Comparison of ENCODE assay signal across 13 mouse cellular contexts in the genomic region with DNA sequence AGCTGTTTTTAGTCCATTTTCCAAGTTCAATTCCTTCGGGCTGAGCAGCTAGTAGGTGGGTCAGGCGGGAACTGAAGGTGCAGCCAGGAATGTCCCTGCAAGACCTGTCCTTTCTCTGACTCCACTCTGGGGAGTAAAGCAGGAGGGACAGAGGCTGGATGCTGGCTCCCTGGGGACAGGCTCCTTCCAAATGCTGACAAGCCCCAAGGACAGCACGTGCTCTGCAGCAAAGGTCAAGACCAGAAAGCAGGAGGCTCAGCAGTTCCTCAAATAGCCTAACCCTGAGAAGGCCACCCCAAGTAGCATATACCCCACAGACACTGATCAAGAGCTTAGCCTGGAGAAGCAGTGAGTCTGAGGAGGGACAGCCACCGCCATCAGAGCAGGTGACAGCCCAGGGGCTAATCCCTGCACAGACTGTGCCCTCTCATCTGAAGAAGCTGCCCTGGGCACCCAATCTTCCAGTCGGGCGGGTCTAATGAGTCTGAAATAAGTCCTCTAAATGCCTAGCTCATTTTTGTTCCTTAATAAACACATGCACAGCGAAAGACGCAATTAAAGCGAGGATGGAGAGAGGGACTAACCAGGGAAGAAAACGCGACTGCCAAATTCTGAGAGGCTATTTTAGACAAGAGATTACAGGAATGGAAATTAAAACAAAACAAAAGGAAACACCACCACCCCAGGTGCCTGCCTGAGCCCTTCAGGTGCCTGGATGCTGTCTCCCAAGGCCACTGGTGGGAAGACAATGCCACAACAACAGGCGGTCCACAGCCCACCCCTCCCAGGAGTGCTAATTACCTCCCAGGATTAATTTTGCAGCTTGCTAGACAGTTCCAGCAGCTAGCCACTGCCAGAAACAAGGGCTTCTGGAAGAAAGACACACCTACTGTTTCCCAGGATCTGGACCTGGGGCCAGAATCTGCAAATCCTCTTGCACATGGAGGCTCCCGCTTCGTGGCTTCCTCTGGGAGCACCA.
A peak's percentile ranks its signal among the peaks of the same experiment; 100 is the strongest.
DNase-seq lines count a peak whose midpoint lies in the region; ATAC-seq and TF ChIP-seq lines count a peak whose summit lies in the region.
"Had no signal": no experiment of that assay in that cellular context is flagged by ENCODE, and none has a peak within 500 bp of the region (broad histone marks: within the 10 kb centered on the region; RNA-seq: fewer than 3 reads in every experiment).

No protein-coding gene starts in this region.

- peak overlapping the region; percentile 30; the same call in 1 of the 2 replicates for H3K9ac ChIP-seq in forebrain, embryonic 12.5 days
- H3K9ac ChIP-seq: embryonic facial prominence, embryonic 12.5 days had no signal

- TF ChIP-seq POLR2A in kidney, adult 2 months (IDR thresholded peaks at IDR 0.05; ENCODE audit: low read depth, low read length): no peak

- no peak overlapping the region for H3K4me2 ChIP-seq in forebrain, embryonic 12.5 days
- H3K4me2 ChIP-seq: embryonic facial prominence, embryonic 12.5 days had no signal

- 71% methylated on average over 14 of the region's 14 CpGs for WGBS in kidney, adult 2 months
- 14% methylated on average over 14 of the region's 14 CpGs for WGBS in forebrain, embryonic 12.5 days
- WGBS in limb, embryonic 10.5 days: 65% methylated on average over 14 of the region's 14 CpGs

- no peak overlapping the region for H3K27ac ChIP-seq in kidney, adult 2 months (ENCODE audit: insufficient read depth, low read depth, low read length)
- peak overlapping the region; percentile 63 for H3K27ac ChIP-seq in forebrain, embryonic 12.5 days
- peak overlapping the region; percentile 37; the same call in 1 of the 2 replicates for H3K27ac ChIP-seq in limb, embryonic 10.5 days
- H3K27ac ChIP-seq: embryonic facial prominence, embryonic 12.5 days had no signal

- H3K27me3 ChIP-seq in kidney, adult 2 months (replicated peaks; ENCODE audit: control insufficient read depth, insufficient read depth, low read length): no peaks in the 10 kb centered on the region
- H3K27me3 ChIP-seq in forebrain, embryonic 12.5 days: no peaks in the 10 kb centered on the region
- H3K27me3 ChIP-seq in limb, embryonic 10.5 days (ENCODE audit: low read depth, poor library complexity, severe bottlenecking): no peaks in the 10 kb centered on the region
- H3K27me3 ChIP-seq: embryonic facial prominence, embryonic 12.5 days had no signal

- TF ChIP-seq CTCF in kidney, adult 2 months (conservative IDR thresholded peaks at IDR 0.05; ENCODE audit: insufficient read depth, insufficient read length, low read depth, low read length): no peak

- peak; percentile 77 for ATAC-seq in forebrain, embryonic 12.5 days (ENCODE audit: low FRiP score)
- ATAC-seq: CD4-positive, CD25-positive, alpha-beta regulatory T cell, adult 4 months; intestine, postnatal 0 days had no signal

- no peaks in the 10 kb centered on the region for H3K9me3 ChIP-seq in forebrain, embryonic 12.5 days
- no peaks in the 10 kb centered on the region for H3K9me3 ChIP-seq in limb, embryonic 10.5 days (replicated peaks)
- H3K9me3 ChIP-seq: embryonic facial prominence, embryonic 12.5 days had no signal

- no peaks in the 10 kb centered on the region for H3K4me1 ChIP-seq in kidney, adult 2 months (ENCODE audit: control insufficient read depth, insufficient read depth, low read length)
- H3K4me1 ChIP-seq in forebrain, embryonic 12.5 days: peaks cover 24% of the 10 kb centered on the region
- H3K4me1 ChIP-seq in limb, embryonic 10.5 days: peaks cover 13% of the 10 kb centered on the region
- H3K4me1 ChIP-seq: embryonic facial prominence, embryonic 12.5 days had no signal

- H3K36me3 ChIP-seq in kidney, adult 2 months (ENCODE audit: control insufficient read depth, insufficient read depth, low read length): no peaks in the 10 kb centered on the region
- no peaks in the 10 kb centered on the region for H3K36me3 ChIP-seq in forebrain, embryonic 12.5 days (replicated peaks)
- H3K36me3 ChIP-seq in limb, embryonic 10.5 days: no peaks in the 10 kb centered on the region
- H3K36me3 ChIP-seq: embryonic facial prominence, embryonic 12.5 days had no signal

- no peak overlapping the region for H3K4me3 ChIP-seq in kidney, adult 2 months (ENCODE audit: insufficient read depth, low read depth, low read length)
- no peak overlapping the region for H3K4me3 ChIP-seq in forebrain, embryonic 12.5 days (replicated peaks)
- no peak overlapping the region for H3K4me3 ChIP-seq in limb, embryonic 10.5 days
- H3K4me3 ChIP-seq: embryonic facial prominence, embryonic 12.5 days had no signal

- DNase-seq in kidney, adult 2 months: peak; percentile 40
- DNase-seq in kidney, adult 18-20 months: no peak
- DNase-seq in limb, embryonic 10.5 days (ENCODE audit: low spot score): no peak
- DNase-seq in retina, adult 2 months (ENCODE audit: low read depth, low spot score): peak; percentile 22
- no peak for DNase-seq in spleen, adult 18-20 months
- no peak for DNase-seq in frontal cortex, postnatal 25 days (ENCODE audit: low spot score in 2 of 2)
- no peak for DNase-seq in kidney, adult 8-10 months
- DNase-seq: liver; lung, postnatal 14 days had no signal

Comparison
In these comparisons a context has a peak if more than half of its experiments do, and no peak if none do; other contexts are left out.
1. DNase-seq: peak in kidney, adult 2 months (single experiment) and retina, adult 2 months (single experiment); none in kidney, adult 18-20 months (single experiment), limb, embryonic 10.5 days (single experiment), spleen, adult 18-20 months (0 of 2), frontal cortex, postnatal 25 days (0 of 2) and kidney, adult 8-10 months (0 of 2).